Mouse (Mus musculus) cerebellum, adult (tissue): ENCODE measurements around the gene Tcfl5.
A peak's percentile ranks its signal among the peaks of the same experiment; 100 is the strongest.

Experiments used
- ATAC-seq: cut with Nextera tagmentation; 2 replicates; pipeline ENCODE4 v1.9.2; 2017; ENCODE audit warnings: mild to moderate bottlenecking, moderate library complexity, mixed read lengths; ENCODE audit not compliant: insufficient number of reproducible peaks, low FRiP score, low TSS enrichment

The Tcfl5 gene

GRCm38 (mm10) chr2:180600569-180601021, 41.9 kb downstream of the Tcfl5 start:
- peak; percentile 56 for ATAC-seq

- no peak for ATAC-seq
These were observed 44.3 kb downstream of the Tcfl5 start for GRCm38 (mm10) chr2:180598157-180598705.

- ATAC-seq: no peak
These were observed 45.0 kb downstream of the Tcfl5 start, which contains the start of gene Col9a3 for GRCm38 (mm10) chr2:180597490-180597889. Gene Col9a3, plus strand, starts transcription at chr2:180597790.

GRCm38 (mm10) chr2:180589123-180589831, 53.2 kb downstream of the Tcfl5 start, which contains the start of gene Ogfr:
Gene Ogfr, plus strand, starts transcription at chr2:180589245.
- peak; percentile 45 for ATAC-seq

GRCm38 (mm10) chr2:180588736-180589122, 53.8 kb downstream of the Tcfl5 start:
- no peak for ATAC-seq

- ATAC-seq: no peak
These were observed 59.4 kb downstream of the Tcfl5 start for GRCm38 (mm10) chr2:180583154-180583507.

GRCm38 (mm10) chr2:180582481-180583153, 59.9 kb downstream of the Tcfl5 start:
- peak; percentile 77 for ATAC-seq

GRCm38 (mm10) chr2:180581002-180581401, 61.5 kb downstream of the Tcfl5 start, which contains the start of gene Mrgbp:
Gene Mrgbp, plus strand, starts transcription at chr2:180581304.
- ATAC-seq: no peak

GRCm38 (mm10) chr2:180578686-180579085, 63.8 kb downstream of the Tcfl5 start:
- ATAC-seq: no peak

GRCm38 (mm10) chr2:180576482-180576881, 66.0 kb downstream of the Tcfl5 start:
- no peak for ATAC-seq
